Mouse (Mus musculus) embryonic facial prominence, embryonic 13.5 days (tissue): ENCODE results near the gene Galnt18. TPM values are rescaled to one million over a fixed set of nuclear protein-coding genes. Genes with fewer than 3 reads are reported as not detected.

Experiments
- ATAC-seq: fragments of 200-750 bp; cut with Nextera tagmentation; 2 replicates; pipeline ENCODE4 v1.8.0; 2017; ENCODE audit warnings: low read depth; ENCODE audit not compliant: insufficient number of reproducible peaks, insufficient read depth, low FRiP score, low TSS enrichment
- H3K27ac ChIP-seq: fragments of 300-500 bp; sonication (generic); 2 replicates; pipeline ENCODE4 v1.5.1; 2015; ENCODE audit warnings: moderate library complexity, mild to moderate bottlenecking, inconsistent platforms
- H3K27me3 ChIP-seq: fragments of 300-500 bp; sonication (generic); 2 replicates; pipeline ENCODE4 v1.6.1; 2015; ENCODE audit warnings: mild to moderate bottlenecking, inconsistent platforms
- H3K36me3 ChIP-seq: fragments of 300-500 bp; sonication (generic); 2 replicates; pipeline ENCODE4 v1.6.1; 2015; ENCODE audit warnings: mild to moderate bottlenecking, inconsistent platforms
- H3K4me1 ChIP-seq: fragments of 300-500 bp; sonication (generic); 2 replicates; pipeline ENCODE4 v1.6.1; 2015; ENCODE audit warnings: inconsistent platforms
- H3K4me2 ChIP-seq: fragments of 300-500 bp; sonication (generic); 2 replicates; pipeline ENCODE4 v1.6.1; 2015; ENCODE audit warnings: moderate library complexity, mild to moderate bottlenecking, inconsistent platforms
- H3K4me3 ChIP-seq: fragments of 300-500 bp; sonication (generic); 2 replicates; pipeline ENCODE4 v1.5.1; 2015; ENCODE audit warnings: mild to moderate bottlenecking, inconsistent platforms
- H3K9ac ChIP-seq: fragments of 300-500 bp; sonication (generic); 2 replicates; pipeline ENCODE4 v1.6.1; 2015; ENCODE audit warnings: mild to moderate bottlenecking, inconsistent platforms
- H3K9me3 ChIP-seq: fragments of 300-500 bp; sonication (generic); 2 replicates; pipeline ENCODE4 v1.6.1; 2016; ENCODE audit warnings: inconsistent platforms
- WGBS: fragments of 180-500 bp; shearing (Covaris S2); methylation state at CpG from one replicate; pipeline ENCODE4 v1.1.7; 2015; ENCODE audit warnings: mixed read lengths; 5-methylcytosine and 5-hydroxymethylcytosine counted together
- polyA plus RNA-seq: library from polyadenylated mRNA; unstranded; fragments of >200 nt; fragmentation: Nextera tagmentation; extraction: Ambion mirVana; gene quantifications from 2 replicates; pipeline ENCODE4 v1.2.1, GENCODE M21; 2015

The Galnt18 gene
- polyA plus RNA-seq, 1 experiment from 2014 or later = 20.2 TPM

DNA sequence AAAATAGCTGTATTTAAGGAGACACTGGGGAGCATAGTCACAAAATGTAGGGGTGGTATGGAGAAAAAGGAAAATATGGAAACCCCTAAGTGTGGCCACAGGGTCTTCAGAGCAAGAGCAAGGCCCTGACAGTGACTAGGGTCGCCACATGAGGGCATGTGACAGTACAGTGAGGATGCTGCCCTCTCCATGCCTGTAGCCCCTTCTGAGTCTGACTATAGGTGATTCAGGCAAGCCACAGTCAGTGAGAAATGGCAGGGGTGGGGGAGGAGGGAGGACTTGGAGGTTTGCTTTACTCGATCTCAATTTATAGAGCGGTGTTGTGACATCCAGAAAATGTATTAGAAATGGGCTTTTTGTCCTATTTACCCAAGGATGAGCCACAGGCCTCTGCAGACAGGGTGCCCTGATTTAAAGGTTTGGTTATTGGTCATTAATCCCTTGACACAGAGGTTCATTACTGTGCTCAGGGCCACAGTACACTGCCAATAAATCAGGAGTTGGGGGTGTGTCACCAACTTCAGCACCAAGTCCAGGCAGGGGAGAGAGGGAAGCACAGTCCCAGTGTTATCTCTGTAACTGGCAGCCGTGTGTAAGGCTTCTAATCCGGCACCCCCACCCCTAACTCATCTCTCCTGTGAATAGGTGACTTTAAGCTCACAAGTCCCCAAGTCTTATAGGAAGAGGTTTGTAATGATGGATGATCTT, 287.4 kb downstream of the Galnt18 start:
- WGBS = 81% methylated on average over 5 of the region's 5 CpGs
- no peak overlapping the region for H3K27ac ChIP-seq
- no peak overlapping the region for H3K4me3 ChIP-seq
- H3K27me3 ChIP-seq = no peaks in the 10 kb centered on the region
- no peaks in the 10 kb centered on the region for H3K9me3 ChIP-seq
- H3K4me1 ChIP-seq = peaks cover 4% of the 10 kb centered on the region
- H3K4me2 ChIP-seq = no peak overlapping the region
- H3K36me3 ChIP-seq = no peaks in the 10 kb centered on the region
- no peak overlapping the region for H3K9ac ChIP-seq
- no peak for ATAC-seq

DNA sequence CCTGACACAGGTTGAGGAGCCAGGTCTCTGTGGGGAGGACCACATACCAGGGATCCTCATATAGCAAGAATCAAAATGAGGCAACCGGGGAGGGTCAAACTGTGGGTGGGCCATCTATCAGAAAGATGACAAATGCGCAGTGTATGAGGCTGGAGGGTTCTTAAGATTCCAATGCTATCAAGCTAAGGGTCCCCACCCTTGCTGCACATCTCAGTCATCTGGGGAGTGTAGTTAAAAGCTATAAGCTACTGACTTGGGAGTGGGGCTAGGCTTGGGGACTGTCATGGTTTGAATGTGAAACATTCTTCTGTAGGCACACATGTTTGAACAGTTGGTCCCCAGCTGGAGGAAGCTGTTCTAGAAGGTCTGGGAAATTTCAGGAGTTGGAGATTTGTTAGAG, 288.2 kb downstream of the Galnt18 start:
- Histone ChIP-seq H3K4me2 (no peak overlapping the region), H3K36me3 (no peaks in the 10 kb centered on the region), H3K9me3 (no peaks in the 10 kb centered on the region), H3K27ac (no peak overlapping the region), H3K4me3 (no peak overlapping the region), H3K4me1 (no peaks in the 10 kb centered on the region), H3K9ac (no peak overlapping the region), H3K27me3 (no peaks in the 10 kb centered on the region)
- WGBS = 78% methylated on average over 2 of the region's 2 CpGs
- ATAC-seq = no peak

DNA sequence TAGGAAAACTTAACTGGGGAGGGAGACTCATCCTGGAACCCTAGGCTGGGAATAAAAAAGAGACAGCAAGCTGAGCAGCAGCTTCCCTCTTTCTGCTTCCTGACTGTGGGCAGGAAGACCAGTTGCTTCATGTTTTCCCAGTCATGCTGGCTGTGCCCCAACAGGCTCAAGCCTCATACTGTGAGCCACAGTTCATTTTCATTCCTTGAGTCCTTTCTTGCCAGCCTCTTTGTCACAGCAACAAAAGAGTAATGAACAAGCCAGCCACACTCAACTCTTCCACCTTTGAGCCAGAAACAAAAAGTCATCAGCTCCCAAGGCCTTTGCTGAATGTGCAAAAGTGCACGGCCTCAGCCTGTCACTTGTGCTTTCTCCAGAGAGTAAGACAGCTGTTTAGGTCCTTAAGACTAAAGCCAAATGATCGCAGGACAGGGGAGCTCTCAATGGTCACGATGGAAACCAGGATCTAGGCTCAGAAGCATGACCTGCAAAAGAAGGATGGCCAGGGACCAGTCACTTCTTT, 292.9 kb downstream of the Galnt18 start:
- Histone ChIP-seq H3K4me2 (no peak overlapping the region), H3K4me3 (no peak overlapping the region), H3K36me3 (no peaks in the 10 kb centered on the region), H3K4me1 (peaks cover 20% of the 10 kb centered on the region), H3K27me3 (no peaks in the 10 kb centered on the region), H3K9me3 (no peaks in the 10 kb centered on the region), H3K27ac (no peak overlapping the region), H3K9ac (no peak overlapping the region)
- 71% methylated on average over 3 of the region's 3 CpGs for WGBS
- ATAC-seq = no peak

DNA sequence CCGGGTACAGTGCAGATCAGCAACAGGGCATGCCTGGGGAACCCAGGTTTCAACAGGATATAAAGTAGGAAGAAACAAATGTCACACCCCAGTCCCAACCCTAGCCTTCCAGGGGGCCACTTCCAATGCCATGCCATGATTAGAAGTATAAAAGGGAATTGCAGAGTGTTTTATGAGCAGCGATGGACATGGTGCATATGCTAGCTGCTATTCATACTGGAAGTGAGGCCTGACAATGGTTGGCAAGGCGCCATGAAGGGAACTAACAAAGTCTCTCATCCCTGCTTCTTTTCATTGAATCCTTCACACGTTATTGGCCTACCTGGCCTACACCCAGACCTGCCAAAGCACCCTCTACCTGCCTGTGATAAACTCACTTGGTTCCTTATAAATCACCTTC, 295.9 kb downstream of the Galnt18 start:
- Histone ChIP-seq H3K27ac (no peak overlapping the region), H3K9ac (no peak overlapping the region), H3K27me3 (no peaks in the 10 kb centered on the region), H3K4me3 (no peak overlapping the region), H3K36me3 (no peaks in the 10 kb centered on the region), H3K4me1 (peaks cover 27% of the 10 kb centered on the region), H3K4me2 (no peak overlapping the region), H3K9me3 (no peaks in the 10 kb centered on the region)
- no peak for ATAC-seq
- 84% methylated on average over 4 of the region's 4 CpGs for WGBS

DNA sequence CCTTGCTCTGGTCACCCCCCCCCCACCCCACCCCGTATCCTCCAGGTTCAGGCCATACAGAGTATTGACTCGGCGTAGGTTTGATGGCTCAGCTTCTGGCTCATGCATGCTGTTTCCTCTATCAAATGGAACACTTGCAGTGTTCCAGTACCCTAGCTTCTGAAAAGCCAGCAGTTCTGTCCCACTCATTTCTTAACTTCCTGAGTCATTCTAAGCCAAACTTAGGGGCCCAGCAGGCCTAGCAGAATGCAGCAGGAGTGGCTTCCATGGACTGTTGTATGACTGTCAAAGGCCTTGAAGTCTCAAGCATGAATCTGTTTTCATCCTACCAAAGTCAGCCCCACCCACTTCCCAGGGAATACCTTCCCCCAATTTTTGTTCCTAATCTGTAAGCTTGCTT, 296.5 kb downstream of the Galnt18 start:
- Histone ChIP-seq H3K27ac (no peak overlapping the region), H3K36me3 (no peaks in the 10 kb centered on the region), H3K9me3 (no peaks in the 10 kb centered on the region), H3K4me2 (no peak overlapping the region), H3K9ac (no peak overlapping the region), H3K4me1 (peaks cover 27% of the 10 kb centered on the region), H3K4me3 (no peak overlapping the region), H3K27me3 (no peaks in the 10 kb centered on the region)
- ATAC-seq = no peak
- WGBS = 98% methylated on average over 3 of the region's 3 CpGs

DNA sequence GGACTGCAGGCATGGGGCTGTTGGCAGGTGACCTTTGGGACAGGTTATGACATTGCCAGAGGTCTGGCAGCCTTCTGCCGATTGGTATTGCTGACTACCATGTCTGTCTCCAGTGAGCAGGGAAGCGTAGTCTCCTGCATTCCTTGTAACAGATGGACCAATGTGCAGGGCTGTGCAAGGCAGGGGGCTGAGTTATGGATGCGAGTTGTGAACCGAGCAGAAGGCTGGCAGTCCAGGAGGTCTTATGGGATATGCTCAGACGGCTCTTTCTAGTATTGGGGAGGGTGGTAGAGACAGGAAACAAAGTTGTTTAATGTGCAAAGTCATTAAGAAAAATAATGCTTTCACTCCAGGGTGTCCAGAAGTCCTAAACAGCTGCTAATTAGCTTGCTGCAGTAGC, 312.1 kb downstream of the Galnt18 start:
- 53% methylated on average over 5 of the region's 5 CpGs for WGBS
- no peaks in the 10 kb centered on the region for H3K9me3 ChIP-seq
- H3K4me2 ChIP-seq = no peak overlapping the region
- no peaks in the 10 kb centered on the region for H3K36me3 ChIP-seq
- no peak overlapping the region for H3K4me3 ChIP-seq
- H3K27me3 ChIP-seq = no peaks in the 10 kb centered on the region
- H3K27ac ChIP-seq = no peak overlapping the region
- no peak overlapping the region for H3K9ac ChIP-seq
- H3K4me1 ChIP-seq = 0 out of 2 replicates have a peak, but pooled peaks cover 3% of the 10 kb centered on the region
- no peak for ATAC-seq

DNA sequence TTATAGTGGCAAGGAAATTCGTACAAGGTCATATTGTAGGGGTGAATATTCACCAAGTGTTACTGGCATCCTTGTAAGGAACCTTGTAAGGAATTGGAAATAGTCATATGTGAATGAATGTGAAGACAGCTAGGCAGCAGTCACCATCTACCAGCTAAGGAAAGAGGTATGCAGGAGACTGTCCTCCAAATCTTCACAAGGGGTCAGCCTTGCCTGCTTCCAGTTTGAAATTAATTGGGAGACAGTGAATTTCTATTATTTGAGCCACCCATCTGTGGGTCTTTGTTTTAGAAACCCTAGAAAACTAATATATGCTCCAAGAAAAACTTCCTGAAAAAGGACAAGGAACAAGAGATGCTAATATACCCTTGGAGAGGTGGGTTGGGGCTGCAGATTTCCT, 313.1 kb downstream of the Galnt18 start:
- no peak for ATAC-seq

DNA sequence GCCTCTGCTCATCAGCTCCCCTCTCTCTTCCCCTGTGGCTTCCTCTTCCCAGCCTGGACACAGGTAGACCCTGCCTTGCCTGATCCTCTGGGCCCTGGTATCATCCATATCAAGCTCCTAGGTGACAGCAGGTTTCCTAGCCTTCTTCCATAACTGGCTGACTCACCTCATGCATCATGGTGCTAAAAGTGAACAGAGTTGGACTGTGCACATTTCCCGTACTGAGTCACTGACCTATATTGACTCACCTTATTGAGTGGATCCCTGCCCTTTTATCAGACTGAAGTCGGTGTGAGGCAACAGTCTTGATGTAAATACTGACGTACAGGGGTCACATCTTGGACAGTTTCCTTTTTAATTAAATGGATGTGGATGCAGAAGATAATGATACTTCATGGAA, 313.7 kb downstream of the Galnt18 start:
- ATAC-seq = no peak
- H3K4me2 ChIP-seq = no peak overlapping the region
- no peaks in the 10 kb centered on the region for H3K36me3 ChIP-seq
- no peaks in the 10 kb centered on the region for H3K4me1 ChIP-seq
- H3K4me3 ChIP-seq = no peak overlapping the region
- H3K27me3 ChIP-seq = no peaks in the 10 kb centered on the region
- H3K9me3 ChIP-seq = no peaks in the 10 kb centered on the region
- 80% methylated on average over 3 of the region's 3 CpGs for WGBS
- no peak overlapping the region for H3K27ac ChIP-seq
- H3K9ac ChIP-seq = no peak overlapping the region

More for the DNA sequence above, 313.1 kb downstream of the Galnt18 start:
- no peak overlapping the region for H3K27ac ChIP-seq
- no peak overlapping the region for H3K4me3 ChIP-seq
- 82% methylated on average over 1 of the region's 1 CpGs for WGBS
- H3K36me3 ChIP-seq = no peaks in the 10 kb centered on the region
- 0 out of 2 replicates have a peak, but pooled peaks cover 1% of the 10 kb centered on the region for H3K4me1 ChIP-seq
- H3K9me3 ChIP-seq = no peaks in the 10 kb centered on the region
- no peak overlapping the region for H3K4me2 ChIP-seq
- no peak overlapping the region for H3K9ac ChIP-seq
- H3K27me3 ChIP-seq = no peaks in the 10 kb centered on the region

DNA sequence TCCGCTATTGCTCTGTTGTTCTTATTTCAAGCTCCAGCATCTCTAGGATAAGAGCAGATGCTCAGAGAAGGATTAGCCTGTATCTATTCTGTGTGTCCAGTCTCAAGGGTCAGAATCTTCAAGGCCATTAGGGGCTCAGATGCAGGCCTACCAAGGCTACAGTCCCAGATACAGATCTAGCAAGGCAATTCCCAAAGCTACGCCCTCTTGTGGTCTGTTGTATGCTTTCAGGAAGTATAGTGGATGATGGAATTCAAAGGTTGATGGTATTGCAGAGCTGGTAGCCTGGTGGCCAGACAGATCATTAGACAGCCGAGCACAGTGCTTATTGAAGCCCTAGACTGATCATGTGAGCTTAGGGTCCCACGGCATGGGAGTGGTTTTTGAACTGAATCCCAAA, 320.1 kb downstream of the Galnt18 start:
- no peaks in the 10 kb centered on the region for H3K36me3 ChIP-seq
- no peak overlapping the region for H3K27ac ChIP-seq
- H3K9me3 ChIP-seq = no peaks in the 10 kb centered on the region
- H3K4me3 ChIP-seq = no peak overlapping the region
- no peak for ATAC-seq
- WGBS = 85% methylated on average over 4 of the region's 4 CpGs
- no peaks in the 10 kb centered on the region for H3K4me1 ChIP-seq
- no peak overlapping the region for H3K4me2 ChIP-seq
- H3K27me3 ChIP-seq = no peaks in the 10 kb centered on the region
- no peak overlapping the region for H3K9ac ChIP-seq

DNA sequence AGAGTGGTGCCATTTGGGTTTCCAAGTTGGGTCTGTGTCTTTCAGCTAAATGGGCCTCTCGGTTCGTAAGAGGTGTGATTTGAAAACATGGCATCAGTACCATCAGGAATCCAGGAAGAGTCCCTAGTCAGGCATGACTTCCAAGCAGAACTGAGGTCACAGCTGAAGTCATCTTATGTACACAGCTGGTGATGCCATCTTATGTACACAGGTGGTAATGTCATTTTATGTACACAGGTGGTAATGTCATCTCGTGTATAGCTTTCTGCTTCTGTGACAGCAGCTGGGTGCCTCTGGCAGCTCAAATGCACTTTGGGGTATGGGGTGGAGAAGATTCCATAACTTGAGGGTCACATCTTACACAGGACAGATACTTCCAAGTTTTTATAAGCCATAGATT, 323.8 kb downstream of the Galnt18 start:
- H3K4me2 ChIP-seq = no peak overlapping the region
- ATAC-seq = no peak
- WGBS = 85% methylated on average over 3 of the region's 3 CpGs
- no peak overlapping the region for H3K27ac ChIP-seq
- no peaks in the 10 kb centered on the region for H3K9me3 ChIP-seq
- H3K36me3 ChIP-seq = no peaks in the 10 kb centered on the region
- H3K4me3 ChIP-seq = no peak overlapping the region
- H3K9ac ChIP-seq = no peak overlapping the region
- no peaks in the 10 kb centered on the region for H3K4me1 ChIP-seq
- H3K27me3 ChIP-seq = no peaks in the 10 kb centered on the region

DNA sequence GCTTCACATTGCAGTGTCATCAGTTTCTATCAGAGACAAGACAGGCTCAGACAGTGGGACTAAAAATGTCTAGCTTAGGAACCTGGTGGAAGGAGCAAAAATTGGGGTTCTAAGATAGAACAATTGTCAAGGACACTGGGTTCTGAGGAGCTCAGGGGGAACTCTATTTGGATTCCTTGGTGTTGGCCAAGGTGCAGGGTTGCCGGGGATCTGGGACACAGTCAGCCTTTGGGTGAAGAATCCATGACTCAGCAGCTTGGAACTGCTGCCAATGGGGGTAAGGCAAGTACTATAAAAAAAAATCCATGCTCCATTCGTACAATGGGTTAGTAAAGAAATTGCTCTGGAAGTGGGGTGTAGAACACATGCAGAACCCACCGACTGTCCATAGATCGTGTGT, 324.2 kb downstream of the Galnt18 start:
- Histone ChIP-seq H3K27ac (no peak overlapping the region), H3K4me2 (no peak overlapping the region), H3K9ac (no peak overlapping the region), H3K4me3 (no peak overlapping the region), H3K36me3 (no peaks in the 10 kb centered on the region), H3K9me3 (no peaks in the 10 kb centered on the region), H3K27me3 (no peaks in the 10 kb centered on the region), H3K4me1 (no peaks in the 10 kb centered on the region)
- ATAC-seq = no peak
- WGBS = 88% methylated on average over 4 of the region's 4 CpGs

DNA sequence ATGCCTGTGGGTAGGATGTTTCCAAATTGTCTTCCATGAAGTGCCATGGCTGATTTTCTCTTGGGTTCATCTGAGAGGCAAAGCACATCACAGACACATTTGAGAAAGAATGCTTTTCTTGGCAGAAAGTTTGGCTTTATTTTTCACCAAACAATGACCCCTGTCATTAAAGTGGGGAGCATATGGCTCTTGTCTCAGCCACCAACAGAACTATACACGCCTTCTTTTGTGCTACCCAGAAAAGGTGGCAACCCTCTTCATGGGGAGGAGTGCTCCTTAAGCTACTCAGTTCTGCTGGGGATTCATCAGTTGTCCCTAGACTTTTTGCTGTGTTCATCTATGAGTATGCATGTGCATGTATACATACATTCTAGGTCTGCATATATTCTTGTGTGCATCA, 327.8 kb downstream of the Galnt18 start:
- WGBS = 45% methylated on average over 1 of the region's 1 CpGs

More for the DNA sequence above, 327.8 kb downstream of the Galnt18 start:
- H3K9ac ChIP-seq = 0 out of 2 replicates have a peak overlapping the region, but pooled peaks have one; percentile 16
- H3K27me3 ChIP-seq = no peaks in the 10 kb centered on the region
- H3K36me3 ChIP-seq = no peaks in the 10 kb centered on the region
- no peaks in the 10 kb centered on the region for H3K9me3 ChIP-seq
- no peak overlapping the region for H3K4me2 ChIP-seq
- H3K4me1 ChIP-seq = no peaks in the 10 kb centered on the region
- ATAC-seq = no peak
- no peak overlapping the region for H3K27ac ChIP-seq
- H3K4me3 ChIP-seq = no peak overlapping the region
